Mouse (Mus musculus) forebrain, embryonic 14.5 days (tissue): ENCODE results near the gene Mt1. TPM values are rescaled to one million over a fixed set of nuclear protein-coding genes. Genes with fewer than 3 reads are reported as not detected.
"Not testable (repeated sequence)": the region's sequence is repeated elsewhere in the genome, so short reads cannot be mapped to it uniquely, and the experiment has no call there.

ENCODE experiments used
- ATAC-seq: fragments of 200-750 bp; cut with Nextera tagmentation; 2 replicates; pipeline ENCODE4 v1.8.0; 2017; ENCODE audit warnings: mild to moderate bottlenecking, moderate library complexity
- DNase-seq: peaks from one replicate; pipeline ENCODE4 v3.0.0-alpha.2; 2015; ENCODE audit warnings: low spot score
- H3K27ac ChIP-seq: fragments of 300-500 bp; sonication (generic); 2 replicates; pipeline ENCODE4 v1.5.1; 2014; ENCODE audit warnings: low read depth, mild to moderate bottlenecking, control low read depth, low read length, moderate library complexity
- H3K27me3 ChIP-seq: fragments of 300-500 bp; sonication (generic); replicated peaks from 2 replicates; pipeline ENCODE4 v1.6.1; 2014; ENCODE audit warnings: low read length, control low read depth, mixed read lengths; ENCODE audit not compliant: control insufficient read depth, insufficient read depth
- H3K36me3 ChIP-seq: fragments of 300-500 bp; sonication (generic); 2 replicates; pipeline ENCODE4 v1.6.1; 2014; ENCODE audit warnings: low read length, control low read depth; ENCODE audit not compliant: control insufficient read depth, insufficient read depth
- H3K4me1 ChIP-seq: fragments of 300-500 bp; sonication (generic); 2 replicates; pipeline ENCODE4 v1.6.1; 2014; ENCODE audit warnings: antibody characterized with exemption, low read length, control low read depth; ENCODE audit not compliant: control insufficient read depth, insufficient read depth
- H3K4me2 ChIP-seq: fragments of 300-500 bp; sonication (generic); 2 replicates; pipeline ENCODE4 v1.6.1; 2014; ENCODE audit warnings: mild to moderate bottlenecking, control low read depth, low read length
- H3K4me3 ChIP-seq: fragments of 300-500 bp; sonication (generic); 2 replicates; pipeline ENCODE4 v1.5.1; 2014; ENCODE audit warnings: low read depth, low read length, control low read depth
- H3K9ac ChIP-seq: fragments of 300-500 bp; sonication (generic); 2 replicates; pipeline ENCODE4 v1.6.1; 2014; ENCODE audit warnings: mild to moderate bottlenecking, low read length, control low read depth, moderate library complexity
- H3K9me3 ChIP-seq: fragments of 300-500 bp; sonication (generic); replicated peaks from 2 replicates; pipeline ENCODE4 v1.6.1; 2016; ENCODE audit warnings: low read length, control low read depth, mixed read lengths; ENCODE audit not compliant: control insufficient read depth
- WGBS: fragments of 180-500 bp; shearing (Covaris S2); extraction: QIAGEN DNeasy Blood & Tissue Kit; methylation state at CpG from one replicate; pipeline ENCODE4 v1.1.7; 2014; 5-methylcytosine and 5-hydroxymethylcytosine counted together
- polyA plus RNA-seq: library from polyadenylated mRNA; unstranded; fragments of >200 nt; fragmentation: Nextera tagmentation; extraction: Ambion mirVana; gene quantifications from 2 replicates; pipeline ENCODE4 v1.2.1, GENCODE M21; 2014

Mt1 gene
- 77.2 and 110 TPM in 2 replicates for polyA plus RNA-seq

DNA sequence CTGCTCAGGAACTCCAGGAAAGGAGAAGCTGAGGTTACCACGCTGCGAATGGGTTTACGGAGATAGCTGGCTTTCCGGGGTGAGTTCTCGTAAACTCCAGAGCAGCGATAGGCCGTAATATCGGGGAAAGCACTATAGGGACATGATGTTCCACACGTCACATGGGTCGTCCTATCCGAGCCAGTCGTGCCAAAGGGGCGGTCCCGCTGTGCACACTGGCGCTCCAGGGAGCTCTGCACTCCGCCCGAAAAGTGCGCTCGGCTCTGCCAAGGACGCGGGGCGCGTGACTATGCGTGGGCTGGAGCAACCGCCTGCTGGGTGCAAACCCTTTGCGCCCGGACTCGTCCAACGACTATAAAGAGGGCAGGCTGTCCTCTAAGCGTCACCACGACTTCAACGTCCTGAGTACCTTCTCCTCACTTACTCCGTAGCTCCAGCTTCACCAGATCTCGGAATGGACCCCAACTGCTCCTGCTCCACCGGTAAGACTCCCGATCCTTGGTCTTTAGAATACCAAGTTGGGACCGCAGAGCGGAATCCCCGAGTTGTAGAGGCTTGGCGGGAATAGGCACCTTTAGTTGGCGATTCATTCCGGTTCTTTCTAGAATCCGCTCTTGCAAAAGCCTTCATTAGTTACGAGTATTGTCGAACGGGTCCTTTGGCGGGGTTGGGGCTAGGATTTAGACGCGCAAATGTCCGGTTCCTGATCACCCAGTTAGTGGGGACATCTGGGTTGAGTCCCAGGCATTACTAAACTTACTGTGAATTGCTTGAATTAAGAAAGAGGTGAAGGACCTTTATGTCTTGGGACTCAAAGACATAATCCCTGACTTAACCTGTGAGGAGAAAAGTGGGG, at the start of gene Mt1:
Gene Mt1 (plus strand): TSS at position 226 of the 856 bp plus-strand sequence.
- Histone ChIP-seq H3K36me3 (no peaks in the 10 kb centered on the region), H3K27me3 (peaks cover 47% of the 10 kb centered on the region), H3K4me2 (peak within 1 kb of the TSS; percentile 86), H3K27ac (no peak within 1 kb of the TSS), H3K4me3 (peak within 1 kb of the TSS; percentile 41), H3K9me3 (no peaks in the 10 kb centered on the region), H3K4me1 (peaks cover 17% of the 10 kb centered on the region), H3K9ac (peak within 1 kb of the TSS; percentile 64)
- ATAC-seq (peak; percentile 87), DNase-seq (peak; percentile 89)
- under 1% methylated on average over 50 of the region's 50 CpGs for WGBS

DNA sequence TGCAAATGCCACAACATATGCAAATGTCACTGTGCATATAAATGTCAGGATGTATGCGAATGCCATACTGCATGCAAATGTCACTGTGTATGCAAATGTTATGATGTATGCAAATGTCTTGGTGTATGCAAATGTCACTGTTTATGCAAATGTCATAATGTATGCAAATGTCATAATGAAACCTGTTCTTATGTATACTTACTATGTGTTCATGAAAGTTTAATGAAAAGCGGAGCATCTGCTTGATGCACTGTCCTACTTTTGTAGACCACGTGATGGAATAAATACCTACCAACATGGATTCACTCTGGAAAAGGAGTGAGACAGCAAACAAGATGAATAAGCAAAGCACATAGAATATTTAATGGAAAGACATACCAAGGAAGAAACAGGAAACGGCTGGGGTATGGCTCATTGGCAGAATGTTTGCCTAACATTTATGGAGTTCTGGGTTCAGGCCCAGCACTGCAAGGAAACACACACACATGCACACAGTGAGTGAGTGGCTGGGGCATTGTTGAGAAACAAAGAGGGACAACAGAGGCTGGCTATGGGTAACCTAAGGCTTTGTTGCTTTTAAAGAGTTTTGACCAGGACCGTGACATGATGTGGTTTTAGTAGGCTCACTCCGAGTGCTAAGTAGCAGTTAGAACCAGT, 49.6 kb upstream of the Mt1 start:
- Histone ChIP-seq H3K9me3 (no peaks in the 10 kb centered on the region), H3K4me1 (peaks cover 9% of the 10 kb centered on the region; the same call in 1 of the 2 replicates), H3K4me2 (no peak overlapping the region), H3K27me3 (no peaks in the 10 kb centered on the region), H3K27ac (no peak overlapping the region), H3K9ac (no peak overlapping the region), H3K36me3 (no peaks in the 10 kb centered on the region), H3K4me3 (no peak overlapping the region)
- ATAC-seq (peak; percentile 69), DNase-seq (peak; percentile 60)
- 66% methylated on average over 6 of the region's 6 CpGs for WGBS

DNA sequence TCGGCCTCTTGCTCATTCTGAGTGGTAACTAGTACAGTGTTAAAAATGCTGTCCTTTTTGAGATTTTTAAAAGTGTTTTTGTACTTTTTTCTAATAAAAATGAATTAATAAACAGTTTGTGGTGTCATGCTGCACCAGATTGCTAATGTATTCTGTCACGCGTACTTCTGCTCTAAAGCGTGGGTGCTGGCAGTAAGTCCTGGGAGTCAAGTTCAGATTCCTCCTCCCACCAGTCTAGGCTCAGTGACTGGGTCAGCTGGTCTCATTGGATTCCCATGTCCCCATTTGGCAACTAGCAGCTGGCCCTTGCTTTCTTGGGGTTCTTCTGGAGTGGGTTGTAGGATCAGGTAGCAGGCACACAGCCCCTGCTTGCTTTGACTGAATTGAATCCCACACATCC, 48.8 kb upstream of the Mt1 start:
- Histone ChIP-seq H3K9me3 (no peaks in the 10 kb centered on the region), H3K27ac (no peak overlapping the region), H3K36me3 (no peaks in the 10 kb centered on the region), H3K27me3 (no peaks in the 10 kb centered on the region), H3K4me3 (no peak overlapping the region), H3K9ac (no peak overlapping the region), H3K4me1 (peaks cover 9% of the 10 kb centered on the region; the same call in 1 of the 2 replicates), H3K4me2 (no peak overlapping the region)
- no peak for ATAC-seq
- 91% methylated on average over 4 of the region's 4 CpGs for WGBS
- no peak for DNase-seq

DNA sequence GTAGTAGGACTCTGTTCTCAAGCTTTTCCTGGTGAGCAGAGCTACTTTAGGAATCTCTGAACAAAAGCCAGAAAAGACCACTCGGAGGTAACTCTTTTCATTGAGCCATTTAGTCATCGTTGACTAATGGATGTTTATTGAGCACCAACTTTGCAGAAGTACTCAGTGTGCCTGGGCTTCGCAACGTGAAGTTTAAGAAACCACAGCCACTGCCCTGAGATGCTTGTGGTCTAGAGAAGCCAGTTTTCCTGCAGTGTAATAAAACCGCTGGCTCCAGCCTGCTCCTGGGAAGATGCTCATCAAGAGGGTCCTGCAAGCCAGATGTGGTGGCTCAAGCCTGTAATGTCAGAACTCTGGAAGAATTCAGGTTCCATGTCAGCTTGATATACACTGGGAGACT, 46.8 kb upstream of the Mt1 start:
- 83% methylated on average over 5 of the region's 5 CpGs for WGBS
- Histone ChIP-seq H3K4me2 (no peak overlapping the region), H3K4me3 (no peak overlapping the region), H3K9me3 (no peaks in the 10 kb centered on the region), H3K9ac (no peak overlapping the region), H3K27me3 (no peaks in the 10 kb centered on the region), H3K36me3 (no peaks in the 10 kb centered on the region), H3K4me1 (peaks cover 9% of the 10 kb centered on the region; the same call in 1 of the 2 replicates), H3K27ac (no peak overlapping the region)
- ATAC-seq (no peak), DNase-seq (no peak)

DNA sequence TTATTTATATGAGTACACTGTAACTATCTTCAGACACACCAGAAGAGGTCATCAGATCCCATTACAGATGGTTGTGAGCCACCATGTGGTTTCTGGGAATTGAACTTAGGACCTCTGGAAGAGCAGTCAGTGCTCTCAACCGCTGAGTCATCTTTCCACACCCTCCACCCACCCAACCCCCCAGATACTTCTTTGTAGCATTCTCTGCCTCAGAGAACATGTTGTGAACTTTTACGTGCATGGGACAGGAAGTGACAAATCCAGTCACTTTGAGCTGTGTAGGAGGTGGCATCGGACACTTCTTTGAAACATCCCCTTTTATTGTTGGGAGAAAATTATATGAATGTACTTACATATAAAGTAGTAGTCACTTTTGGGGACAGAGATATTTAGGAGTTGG, 44.3 kb upstream of the Mt1 start:
- H3K9ac ChIP-seq, H3K36me3 ChIP-seq, H3K9me3 ChIP-seq, ATAC-seq, H3K27me3 ChIP-seq, DNase-seq, H3K4me3 ChIP-seq, H3K4me1 ChIP-seq, H3K27ac ChIP-seq, H3K4me2 ChIP-seq: not testable (repeated sequence)
- 92% methylated on average over 3 of the region's 3 CpGs for WGBS

DNA sequence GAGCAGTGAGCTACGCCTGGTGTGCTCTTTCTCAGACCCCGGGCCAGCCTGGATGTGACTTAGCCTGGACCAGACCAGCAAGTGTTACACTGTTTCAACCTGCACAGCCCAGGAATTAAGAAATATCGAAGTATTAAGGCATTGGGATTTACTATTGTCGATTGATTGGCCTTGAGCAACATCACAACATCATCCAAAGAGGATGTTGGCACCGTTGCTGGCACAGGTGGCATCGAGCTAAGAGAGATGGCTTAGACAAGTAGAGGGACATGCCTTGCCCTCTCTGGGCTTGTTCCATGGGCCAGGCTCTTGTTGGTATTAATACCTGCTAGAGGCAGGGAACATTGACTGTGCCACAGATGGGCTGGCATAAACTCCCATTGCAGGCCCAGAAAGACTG, 43.3 kb upstream of the Mt1 start:
- ATAC-seq (no peak), DNase-seq (no peak)
- Histone ChIP-seq H3K4me2 (no peak overlapping the region), H3K27me3 (no peaks in the 10 kb centered on the region), H3K4me3 (no peak overlapping the region), H3K27ac (no peak overlapping the region), H3K36me3 (no peaks in the 10 kb centered on the region), H3K9me3 (no peaks in the 10 kb centered on the region), H3K4me1 (no peaks in the 10 kb centered on the region), H3K9ac (no peak overlapping the region)
- WGBS: 90% methylated on average over 6 of the region's 6 CpGs

DNA sequence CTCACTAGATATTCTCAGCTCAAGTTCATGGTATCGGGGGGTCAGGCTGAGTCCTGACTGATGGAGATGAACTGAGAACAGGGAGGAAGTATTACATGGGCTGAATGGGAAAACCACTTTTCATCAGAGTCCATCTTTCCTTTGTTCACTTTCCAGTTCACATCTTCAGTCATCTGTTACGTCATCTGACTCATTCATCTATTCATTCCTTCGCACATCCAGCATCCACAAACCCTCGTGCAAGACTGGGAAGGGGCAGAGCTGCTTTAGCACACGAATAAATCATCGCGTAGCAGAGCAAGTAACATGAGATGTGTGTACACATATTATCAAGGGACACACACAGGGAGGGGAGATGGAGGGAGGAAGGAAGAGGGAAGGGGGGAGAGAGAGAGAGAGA, 42.7 kb upstream of the Mt1 start:
- no peak for ATAC-seq

DNA sequence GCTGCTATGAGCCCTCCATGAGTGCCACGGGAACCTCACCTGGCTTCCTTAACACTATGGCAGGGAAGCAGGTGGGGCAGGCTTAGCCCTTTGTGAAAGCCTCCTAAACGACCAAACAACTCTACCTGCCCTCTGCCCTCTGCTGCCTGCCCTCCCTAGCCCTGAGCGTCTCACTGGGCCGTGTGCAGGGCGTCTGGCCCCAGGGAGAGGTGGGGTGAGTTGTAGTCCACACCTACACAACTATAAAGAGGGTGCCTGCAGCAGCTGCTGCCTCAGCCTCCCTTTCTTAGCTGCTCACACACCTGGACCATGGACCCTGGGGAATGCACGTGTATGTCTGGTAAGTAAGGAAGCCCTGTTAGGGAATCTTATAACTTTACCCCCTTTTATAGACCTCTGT, 41.9 kb upstream of the Mt1 start, which contains the start of gene Mt4:
Gene Mt4 (plus strand): TSS at position 265 of the 400 bp plus-strand sequence.
- WGBS: 64% methylated on average over 6 of the region's 6 CpGs
- H3K9me3 ChIP-seq: no peaks in the 10 kb centered on the region
- H3K27ac ChIP-seq: no peak within 1 kb of the TSS
- no peak within 1 kb of the TSS for H3K9ac ChIP-seq
- ATAC-seq (no peak), DNase-seq (no peak)
- no peaks in the 10 kb centered on the region for H3K27me3 ChIP-seq
- H3K4me3 ChIP-seq: no peak within 1 kb of the TSS
- H3K36me3 ChIP-seq: no peaks in the 10 kb centered on the region
- no peaks in the 10 kb centered on the region for H3K4me1 ChIP-seq
- H3K4me2 ChIP-seq: no peak within 1 kb of the TSS

More for the DNA sequence above, 42.7 kb upstream of the Mt1 start:
- 80% methylated on average over 7 of the region's 7 CpGs for WGBS
- no peak for DNase-seq
- Histone ChIP-seq H3K4me1 (no peaks in the 10 kb centered on the region), H3K27ac (no peak overlapping the region), H3K9me3 (no peaks in the 10 kb centered on the region), H3K27me3 (no peaks in the 10 kb centered on the region), H3K36me3 (no peaks in the 10 kb centered on the region), H3K4me3 (no peak overlapping the region), H3K9ac (no peak overlapping the region), H3K4me2 (no peak overlapping the region)
